Mouse (Mus musculus) spleen, postnatal 0 days (tissue): ENCODE data around the gene Hmgn1. TPM values are rescaled to one million over a fixed set of nuclear protein-coding genes. Genes with fewer than 3 reads are reported as not detected.

ENCODE experiments used
- polyA plus RNA-seq: library from polyadenylated mRNA; unstranded; fragments of >200 nt; fragmentation: Nextera tagmentation; extraction: Ambion mirVana; gene quantifications from 2 replicates; pipeline ENCODE4 v1.2.1, GENCODE M21; 2015

Hmgn1 gene
- polyA plus RNA-seq, result 164 and 166 TPM in 2 replicates

DNA sequence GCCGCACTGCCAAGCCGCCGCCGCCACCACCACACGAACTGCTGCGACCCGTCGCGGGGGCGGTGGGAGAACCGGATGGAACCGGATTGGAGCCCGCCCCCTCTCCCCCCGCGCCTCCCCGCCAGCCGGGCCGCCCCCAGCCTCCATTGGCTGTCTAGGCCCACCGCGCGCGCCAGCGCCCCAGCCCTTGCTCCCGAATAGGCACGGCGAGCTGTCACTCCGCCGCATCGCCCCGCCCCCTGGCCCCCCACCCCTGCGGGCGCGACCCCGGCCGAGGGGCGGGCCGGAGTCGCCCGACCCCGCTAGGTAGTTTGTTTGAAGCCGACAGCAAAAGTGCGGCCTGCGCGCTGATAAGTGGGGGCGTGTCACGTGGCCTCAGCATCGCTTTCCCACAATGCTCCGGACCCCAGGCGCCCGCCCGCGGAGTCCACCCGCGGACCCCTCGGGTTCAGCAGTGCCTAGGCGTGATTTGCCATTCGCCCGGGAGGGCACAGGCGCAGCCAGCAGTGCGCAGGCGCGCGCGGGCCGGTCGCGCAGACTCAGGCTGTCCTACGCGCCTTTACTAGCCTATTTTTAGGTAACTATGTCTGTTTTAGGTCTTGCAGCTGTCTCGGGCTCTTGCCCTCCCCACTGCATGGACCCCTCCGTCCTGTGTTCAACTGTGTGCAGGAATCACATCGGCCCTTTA, at the start of gene Hmgn1:
TSS of gene Hmgn1 (minus strand) at position 73 of the 688 bp plus-strand sequence.

DNA sequence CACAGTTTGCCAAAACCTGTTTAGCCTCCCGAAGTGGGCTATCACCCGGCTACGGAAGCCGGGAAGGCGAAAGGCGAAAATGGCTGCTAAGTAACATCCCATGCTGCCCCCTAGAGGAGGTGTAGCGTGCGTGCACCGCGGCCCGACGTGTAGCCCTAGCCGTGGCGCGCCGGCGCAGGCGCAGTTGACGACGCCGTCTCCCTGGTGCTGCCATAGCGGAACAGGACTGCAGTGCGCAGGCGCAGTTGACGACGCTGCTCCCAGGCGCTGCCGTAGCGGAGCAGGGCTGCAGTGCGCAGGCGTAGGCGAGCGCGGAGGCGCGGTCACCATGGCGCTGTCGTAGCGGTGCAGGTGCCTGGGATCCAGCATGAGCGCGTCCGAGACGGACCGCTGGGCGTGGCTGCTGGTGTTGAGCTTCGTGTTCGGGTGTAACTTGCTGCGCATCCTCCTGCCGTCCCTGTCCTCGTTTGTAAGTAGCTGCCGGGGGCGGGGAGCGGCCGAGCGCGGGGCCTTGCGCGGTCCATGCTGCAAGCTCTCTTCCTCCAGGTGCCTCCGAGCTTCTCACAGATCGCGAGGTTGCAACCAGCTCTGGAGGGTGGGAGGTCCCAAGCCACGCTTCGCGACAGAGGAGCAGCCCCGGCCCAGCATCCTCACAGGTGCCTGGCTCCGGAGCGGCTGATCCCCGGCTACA, 17.7 kb upstream of the Hmgn1 start, which contains the start of gene Wrb:
TSS of gene Wrb (plus strand) at position 298 of the 691 bp plus-strand sequence.

DNA sequence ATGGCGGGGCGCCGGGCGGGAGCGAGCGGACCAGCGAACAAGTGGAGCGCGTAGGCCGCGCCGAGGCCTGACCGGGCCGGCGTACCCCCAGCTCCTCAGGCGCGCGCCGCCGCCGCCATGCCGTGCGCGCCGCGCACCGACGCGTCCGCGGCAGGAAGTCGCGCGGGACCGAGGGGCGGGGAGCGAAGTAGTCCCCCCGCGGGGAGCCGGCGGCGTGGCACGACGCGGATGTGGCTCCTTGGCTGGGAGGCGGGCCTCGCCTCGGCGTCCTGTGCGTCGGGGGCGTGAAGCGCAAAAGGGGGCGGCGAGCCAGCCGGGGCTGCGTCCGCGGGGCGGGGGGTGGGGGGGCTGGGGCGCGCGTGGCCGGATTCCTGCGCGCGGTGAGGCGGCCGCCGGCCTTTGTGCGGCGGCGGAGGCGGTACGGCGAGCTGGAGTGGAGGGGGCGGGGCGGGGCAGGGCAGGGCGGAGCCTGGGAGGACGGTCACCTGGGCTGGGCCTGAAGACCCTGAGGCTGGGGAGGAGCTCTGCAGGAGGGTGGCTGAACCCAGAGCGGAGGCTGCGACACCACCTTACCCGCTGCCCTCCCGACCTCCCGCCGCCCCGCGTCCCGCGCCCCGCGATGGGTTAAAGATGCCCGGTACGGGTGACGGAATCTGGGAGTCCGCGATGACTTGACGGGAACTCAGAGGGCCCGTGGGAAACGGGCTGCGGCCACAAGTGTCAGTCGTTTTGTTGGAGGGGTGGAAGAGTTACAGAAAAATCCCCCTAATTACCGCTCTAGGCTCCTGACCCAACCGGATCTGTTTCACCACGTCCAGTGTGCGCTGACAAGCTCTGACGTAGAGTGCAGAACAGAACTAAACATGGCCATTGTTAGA, 45.0 kb downstream of the Hmgn1 start, which contains the start of gene Brwd1:
TSS of gene Brwd1 (minus strand) at position 226 of the 878 bp plus-strand sequence.

Other genes with a start within 250 kb of the Hmgn1 start
- 50.6 and 51.3 TPM in 2 replicates for gene Psmg1, start 136.8 kb downstream of the Hmgn1 start, polyA plus RNA-seq
- gene Brwd1, start 45.2 kb downstream of the Hmgn1 start, polyA plus RNA-seq, result 19.9 and 24.7 TPM in 2 replicates
- gene Wrb, start 17.7 kb upstream of the Hmgn1 start, polyA plus RNA-seq, result 15.4 and 16.4 TPM in 2 replicates
- gene Lca5l, start 64.5 kb upstream of the Hmgn1 start, polyA plus RNA-seq, result 0.37 and 0.53 TPM in 2 replicates
- gene Sh3bgr, start 72.7 kb upstream of the Hmgn1 start, polyA plus RNA-seq, result 1.3 and 3.8 TPM in 2 replicates
- 0.06 and 0.12 TPM in 2 replicates for gene B3galt5, start 108.1 kb upstream of the Hmgn1 start, polyA plus RNA-seq